Mouse (Mus musculus): ENCODE data around the gene Fam107b.

The Fam107b gene

GRCm38 (mm10) chr2:3608868-3609854 is 38.9 kb downstream of the Fam107b start:
- DNase-seq: no peak

- no peak for DNase-seq
These were observed 48.2 kb downstream of the Fam107b start for GRCm38 (mm10) chr2:3618446-3618845.

- DNase-seq: no peak
These were observed 51.3 kb downstream of the Fam107b start for GRCm38 (mm10) chr2:3621568-3621967.

GRCm38 (mm10) chr2:3622158-3622557 is 51.9 kb downstream of the Fam107b start:
- no peak for DNase-seq

GRCm38 (mm10) chr2:3623207-3623980 is 53.1 kb downstream of the Fam107b start:
- no peak for DNase-seq

- DNase-seq: no peak
These were observed 53.8 kb downstream of the Fam107b start for GRCm38 (mm10) chr2:3623981-3624584.

- no peak for DNase-seq
These were observed 58.8 kb downstream of the Fam107b start for GRCm38 (mm10) chr2:3629096-3629495.

GRCm38 (mm10) chr2:3629741-3630140 is 59.5 kb downstream of the Fam107b start:
- DNase-seq: no peak

GRCm38 (mm10) chr2:3630769-3631477 is 60.6 kb downstream of the Fam107b start:
- no peak for DNase-seq

- peak in 1 of 2 experiments; percentile 8 for DNase-seq
These were observed 62.8 kb downstream of the Fam107b start for GRCm38 (mm10) chr2:3633137-3633536.

- DNase-seq: peak in 1 of 2 experiments; percentile 8
These were observed 66.5 kb downstream of the Fam107b start for GRCm38 (mm10) chr2:3636771-3637170.

GRCm38 (mm10) chr2:3641001-3641770 is 70.9 kb downstream of the Fam107b start:
- no peak for DNase-seq

- no peak for DNase-seq
These were observed 72.7 kb downstream of the Fam107b start for GRCm38 (mm10) chr2:3642949-3643348.

- no peak for DNase-seq
These were observed 75.5 kb downstream of the Fam107b start for GRCm38 (mm10) chr2:3645741-3646140.

- DNase-seq: no peak
These were observed 78.9 kb downstream of the Fam107b start for GRCm38 (mm10) chr2:3649171-3649570.

- no peak for DNase-seq
These were observed 84.3 kb downstream of the Fam107b start for GRCm38 (mm10) chr2:3654606-3655005.

GRCm38 (mm10) chr2:3656091-3656490 is 85.8 kb downstream of the Fam107b start:
- DNase-seq: peak; percentile 24 to 31

- DNase-seq: no peak
These were observed 86.5 kb downstream of the Fam107b start for GRCm38 (mm10) chr2:3656834-3657233.

GRCm38 (mm10) chr2:3657376-3657775 is 87.1 kb downstream of the Fam107b start:
- DNase-seq: no peak

- no peak for DNase-seq
These were observed 87.8 kb downstream of the Fam107b start for GRCm38 (mm10) chr2:3657811-3658730.

- no peak for DNase-seq
These were observed 88.6 kb downstream of the Fam107b start for GRCm38 (mm10) chr2:3658900-3659299.
